Mouse (Mus musculus): ENCODE measurements around the gene Arfgap3.
"Not testable (repeated sequence)": the region's sequence is repeated elsewhere in the genome, so short reads cannot be mapped to it uniquely, and the experiment has no call there.

Arfgap3 gene

GRCm38 (mm10) chr15:83344956-83345355 is 5.1 kb downstream of the Arfgap3 start:
- no peak for DNase-seq

- no peak for DNase-seq
Measured at GRCm38 (mm10) chr15:83344157-83344556, 5.9 kb downstream of the Arfgap3 start.

GRCm38 (mm10) chr15:83338908-83339307 is 11.1 kb downstream of the Arfgap3 start:
- DNase-seq: no peak

GRCm38 (mm10) chr15:83337903-83338870 is 11.9 kb downstream of the Arfgap3 start:
- DNase-seq: no peak

GRCm38 (mm10) chr15:83332373-83332772 is 17.7 kb downstream of the Arfgap3 start:
- DNase-seq: peak in 1 of 2 experiments; percentile 21

GRCm38 (mm10) chr15:83328952-83329351 is 21.1 kb downstream of the Arfgap3 start:
- no peak for DNase-seq

- DNase-seq: no peak
Measured at GRCm38 (mm10) chr15:83323071-83323470, 27.0 kb downstream of the Arfgap3 start.

GRCm38 (mm10) chr15:83314914-83315313 is 35.1 kb downstream of the Arfgap3 start:
- no peak for DNase-seq

GRCm38 (mm10) chr15:83309878-83310277 is 40.2 kb downstream of the Arfgap3 start:
- no peak for DNase-seq

GRCm38 (mm10) chr15:83308708-83309107 is 41.3 kb downstream of the Arfgap3 start:
- DNase-seq: not testable (repeated sequence)

GRCm38 (mm10) chr15:83306181-83306580 is 43.9 kb downstream of the Arfgap3 start:
- DNase-seq: peak; percentile 47 to 48

GRCm38 (mm10) chr15:83305192-83305921 is 44.7 kb downstream of the Arfgap3 start:
- peak; percentile 64 to 70 for DNase-seq

- no peak for DNase-seq
Measured at GRCm38 (mm10) chr15:83304804-83305191, 45.2 kb downstream of the Arfgap3 start.

- DNase-seq: peak; percentile 61 to 70
Measured at GRCm38 (mm10) chr15:83303656-83304484, 46.2 kb downstream of the Arfgap3 start.

- no peak for DNase-seq
Measured at GRCm38 (mm10) chr15:83299916-83300582, 50.0 kb downstream of the Arfgap3 start.

GRCm38 (mm10) chr15:83299450-83299849 is 50.6 kb downstream of the Arfgap3 start:
- no peak for DNase-seq

- DNase-seq: no peak
Measured at GRCm38 (mm10) chr15:83298810-83299209, 51.2 kb downstream of the Arfgap3 start.

GRCm38 (mm10) chr15:83298313-83298712 is 51.7 kb downstream of the Arfgap3 start:
- DNase-seq: no peak

GRCm38 (mm10) chr15:83296771-83297311 is 53.2 kb downstream of the Arfgap3 start:
- no peak for DNase-seq

- DNase-seq: no peak
Measured at GRCm38 (mm10) chr15:83296050-83296449, 54.0 kb downstream of the Arfgap3 start.

GRCm38 (mm10) chr15:83294954-83295353 is 55.1 kb downstream of the Arfgap3 start:
- no peak for DNase-seq
